Mouse (Mus musculus) ES-Bruce4 (cell line): Measurements from ENCODE around the gene Gm17606. TPM values are rescaled to one million over a fixed set of nuclear protein-coding genes. Genes with fewer than 3 reads are reported as not detected.

ENCODE experiments used
- H3K27ac ChIP-seq: 2 replicates; pipeline ENCODE4 v1.5.1; 2012; ENCODE audit warnings: low read length, inconsistent platforms; ENCODE audit not compliant: insufficient read depth
- H3K27me3 ChIP-seq: 2 replicates; pipeline ENCODE4 v1.6.1; 2012; ENCODE audit warnings: mild to moderate bottlenecking, low read length, inconsistent platforms; ENCODE audit not compliant: control insufficient read depth, poor library complexity, insufficient read depth, severe bottlenecking
- H3K36me3 ChIP-seq: 2 replicates; pipeline ENCODE4 v1.6.1; 2012; ENCODE audit warnings: inconsistent platforms, mild to moderate bottlenecking, low read length, moderate library complexity; ENCODE audit not compliant: control insufficient read depth, poor library complexity, insufficient read depth, severe bottlenecking
- H3K4me1 ChIP-seq: one replicate; pipeline ENCODE4 v1.8.1; 2011; ENCODE audit warnings: low read length; ENCODE audit not compliant: control insufficient read depth, insufficient read depth
- H3K4me3 ChIP-seq: 2 replicates; pipeline ENCODE4 v1.5.1; 2011; ENCODE audit warnings: low read depth, mild to moderate bottlenecking, low read length
- H3K9ac ChIP-seq: 2 replicates; pipeline ENCODE4 v1.6.1; 2012; ENCODE audit warnings: low read depth, mild to moderate bottlenecking, inconsistent platforms; ENCODE audit not compliant: poor library complexity, severe bottlenecking
- H3K9me3 ChIP-seq: replicated peaks from 2 replicates; pipeline ENCODE4 v1.6.1; 2012; ENCODE audit warnings: mild to moderate bottlenecking, low read length, inconsistent platforms; ENCODE audit not compliant: control insufficient read depth, poor library complexity, insufficient read depth, severe bottlenecking
- CTCF ChIP-seq: IDR thresholded peaks from one replicate; pipeline ENCODE4 v1.8.1; 2011; ENCODE audit warnings: low read depth, low read length
- EP300 ChIP-seq: IDR thresholded peaks from 2 replicates; pipeline ENCODE4 v1.6.1; 2011; ENCODE audit warnings: low read depth, low read length; ENCODE audit not compliant: insufficient read depth
- POLR2A ChIP-seq: IDR thresholded peaks from one replicate; pipeline ENCODE4 v1.8.1; 2011; ENCODE audit warnings: low read length; ENCODE audit not compliant: insufficient read depth
- polyA plus RNA-seq: library from polyadenylated mRNA; stranded (reverse); fragments of >200 nt; gene quantifications from 2 replicates; pipeline ENCODE4 v1.2.4, GENCODE M21; 2011; ENCODE audit warnings: low read depth; ENCODE audit not compliant: missing spikeins, insufficient read depth, insufficient read length

The Gm17606 gene
- polyA plus RNA-seq, 1 experiment: not detected

- Histone ChIP-seq H3K9me3 (no peaks in the 10 kb centered on the region), H3K36me3 (peaks cover 35% of the 10 kb centered on the region), H3K27me3 (no peaks in the 10 kb centered on the region), H3K27ac (no peak overlapping the region), H3K4me3 (no peak overlapping the region), H3K9ac (no peak overlapping the region), H3K4me1 (no peaks in the 10 kb centered on the region)
- TF ChIP-seq EP300: no peak
- no peak for TF ChIP-seq CTCF
- TF ChIP-seq POLR2A: no peak
These were observed 38.0 kb downstream of the Gm17606 start for GRCm38 (mm10) chr14:54678657-54679304.

GRCm38 (mm10) chr14:54682396-54682795 is 41.6 kb downstream of the Gm17606 start:
- TF ChIP-seq EP300: no peak
- no peak for TF ChIP-seq POLR2A
- no peak for TF ChIP-seq CTCF
- H3K27me3 ChIP-seq: no peaks in the 10 kb centered on the region

GRCm38 (mm10) chr14:54685471-54685870 is 44.7 kb downstream of the Gm17606 start:
- Histone ChIP-seq H3K9me3 (no peaks in the 10 kb centered on the region), H3K4me3 (peak overlapping the region; percentile 91), H3K9ac (peak overlapping the region; percentile 89), H3K4me1 (no peaks in the 10 kb centered on the region), H3K36me3 (peaks cover 29% of the 10 kb centered on the region), H3K27me3 (no peaks in the 10 kb centered on the region), H3K27ac (no peak overlapping the region)
- TF ChIP-seq POLR2A: no peak
- TF ChIP-seq EP300: no peak
- no peak for TF ChIP-seq CTCF

More at GRCm38 (mm10) chr14:54682396-54682795, 41.6 kb downstream of the Gm17606 start:
- Histone ChIP-seq H3K4me1 (no peaks in the 10 kb centered on the region), H3K27ac (no peak overlapping the region), H3K4me3 (no peak overlapping the region), H3K9ac (no peak overlapping the region), H3K9me3 (no peaks in the 10 kb centered on the region), H3K36me3 (peaks cover 28% of the 10 kb centered on the region)

- Histone ChIP-seq H3K27me3 (no peaks in the 10 kb centered on the region), H3K36me3 (peaks cover 29% of the 10 kb centered on the region)
These were observed 45.3 kb downstream of the Gm17606 start, which contains the start of gene 1700123O20Rik for GRCm38 (mm10) chr14:54686063-54686521. 1700123O20Rik (plus strand) TSS chr14:54686216.

GRCm38 (mm10) chr14:54686522-54687143 is 45.9 kb downstream of the Gm17606 start, which contains the start of gene Acin1:
Acin1 (minus strand) TSS chr14:54686931.
- Histone ChIP-seq H3K36me3 (peaks cover 29% of the 10 kb centered on the region), H3K9ac (peak within 1 kb of the TSS; percentile 89), H3K9me3 (no peaks in the 10 kb centered on the region), H3K4me3 (peak within 1 kb of the TSS; percentile 91), H3K27ac (peak within 1 kb of the TSS; percentile 88), H3K27me3 (no peaks in the 10 kb centered on the region), H3K4me1 (no peaks in the 10 kb centered on the region)
- TF ChIP-seq POLR2A: peak; percentile 26
- TF ChIP-seq EP300: no peak
- no peak for TF ChIP-seq CTCF

More at GRCm38 (mm10) chr14:54686063-54686521, 45.3 kb downstream of the Gm17606 start, which contains the start of gene 1700123O20Rik:
- Histone ChIP-seq H3K9ac (peak within 1 kb of the TSS; percentile 89), H3K4me1 (no peaks in the 10 kb centered on the region), H3K27ac (peak within 1 kb of the TSS; percentile 88), H3K4me3 (peak within 1 kb of the TSS; percentile 91), H3K9me3 (no peaks in the 10 kb centered on the region)
- TF ChIP-seq POLR2A (peak; percentile 25), CTCF (peak; percentile 15), EP300 (no peak)
